Mouse (Mus musculus) limb, embryonic 13.5 days (tissue): ENCODE results near the gene Dapp1. TPM values are rescaled to one million over a fixed set of nuclear protein-coding genes. Genes with fewer than 3 reads are reported as not detected.
"Not testable (repeated sequence)": the region's sequence is repeated elsewhere in the genome, so short reads cannot be mapped to it uniquely, and the experiment has no call there.

ENCODE experiments used
- ATAC-seq: fragments of 200-750 bp; cut with Nextera tagmentation; 2 replicates; pipeline ENCODE4 v1.8.0; 2017; ENCODE audit warnings: low read depth, moderate number of reproducible peaks, moderate TSS enrichment; ENCODE audit not compliant: low FRiP score
- H3K27ac ChIP-seq: fragments of 300-500 bp; sonication (generic); 2 replicates; pipeline ENCODE4 v1.5.1; 2015; ENCODE audit warnings: inconsistent platforms, mild to moderate bottlenecking, moderate library complexity
- H3K27me3 ChIP-seq: fragments of 300-500 bp; sonication (generic); 2 replicates; pipeline ENCODE4 v1.6.1; 2015; ENCODE audit warnings: mild to moderate bottlenecking, inconsistent platforms
- H3K36me3 ChIP-seq: fragments of 300-500 bp; sonication (generic); 2 replicates; pipeline ENCODE4 v1.6.1; 2015; ENCODE audit warnings: inconsistent platforms, mild to moderate bottlenecking, moderate library complexity
- H3K4me1 ChIP-seq: fragments of 300-500 bp; sonication (generic); 2 replicates; pipeline ENCODE4 v1.6.1; 2015; ENCODE audit warnings: inconsistent platforms
- H3K4me2 ChIP-seq: fragments of 300-500 bp; sonication (generic); replicated peaks from 2 replicates; pipeline ENCODE4 v1.6.1; 2015; ENCODE audit warnings: inconsistent platforms, mild to moderate bottlenecking, moderate library complexity
- H3K4me3 ChIP-seq: fragments of 300-500 bp; sonication (generic); 2 replicates; pipeline ENCODE4 v1.5.1; 2015; ENCODE audit warnings: moderate library complexity, mild to moderate bottlenecking, inconsistent platforms
- H3K9ac ChIP-seq: fragments of 300-500 bp; sonication (generic); 2 replicates; pipeline ENCODE4 v1.6.1; 2015; ENCODE audit warnings: mild to moderate bottlenecking, inconsistent platforms
- H3K9me3 ChIP-seq: fragments of 300-500 bp; sonication (generic); 2 replicates; pipeline ENCODE4 v1.6.1; 2016; ENCODE audit warnings: inconsistent platforms
- WGBS: fragments of 180-500 bp; shearing (Covaris S2); methylation state at CpG from one replicate; pipeline ENCODE4 v1.1.7; 2015; 5-methylcytosine and 5-hydroxymethylcytosine counted together
- polyA plus RNA-seq: library from polyadenylated mRNA; unstranded; fragments of >200 nt; fragmentation: Nextera tagmentation; extraction: Ambion mirVana; gene quantifications from 2 replicates; pipeline ENCODE4 v1.2.1, GENCODE M21; 2015

Dapp1 gene
- polyA plus RNA-seq, 1 experiment from 2014 or later: 3.4 TPM

GRCm38 (mm10) chr3:137951819-137952218 lies 29.5 kb downstream of the Dapp1 start:
- no peak for ATAC-seq
- WGBS: 25% methylated on average over 7 of the region's 7 CpGs
- Histone ChIP-seq H3K9ac (0 out of 2 replicates have a peak overlapping the region, but pooled peaks have one; percentile 0), H3K4me1 (peaks cover 22% of the 10 kb centered on the region), H3K27me3 (no peaks in the 10 kb centered on the region), H3K4me3 (no peak overlapping the region), H3K4me2 (no peak overlapping the region), H3K36me3 (no peaks in the 10 kb centered on the region), H3K9me3 (no peaks in the 10 kb centered on the region), H3K27ac (peak overlapping the region; percentile 40; the same call in 1 of the 2 replicates)

- not testable (repeated sequence) for H3K27me3 ChIP-seq, H3K4me2 ChIP-seq, H3K9me3 ChIP-seq, ATAC-seq, H3K4me3 ChIP-seq, H3K27ac ChIP-seq, H3K36me3 ChIP-seq, H3K9ac ChIP-seq
- WGBS: 80% methylated on average over 3 of the region's 3 CpGs
- H3K4me1 ChIP-seq: peaks cover 22% of the 10 kb centered on the region
These were observed 30.0 kb downstream of the Dapp1 start for GRCm38 (mm10) chr3:137951302-137951701.

- WGBS: 80% methylated on average over 10 of the region's 10 CpGs
- Histone ChIP-seq H3K36me3 (no peaks in the 10 kb centered on the region), H3K27ac (no peak overlapping the region), H3K4me3 (no peak overlapping the region), H3K27me3 (no peaks in the 10 kb centered on the region), H3K4me1 (peaks cover 22% of the 10 kb centered on the region), H3K9ac (no peak overlapping the region), H3K9me3 (no peaks in the 10 kb centered on the region), H3K4me2 (no peak overlapping the region)
- no peak for ATAC-seq
These were observed 31.0 kb downstream of the Dapp1 start for GRCm38 (mm10) chr3:137950191-137950885.

GRCm38 (mm10) chr3:137947525-137947924 lies 33.8 kb downstream of the Dapp1 start:
- no peak overlapping the region for H3K27ac ChIP-seq
- H3K9me3 ChIP-seq: no peaks in the 10 kb centered on the region
- no peaks in the 10 kb centered on the region for H3K36me3 ChIP-seq
- peaks cover 9% of the 10 kb centered on the region for H3K4me1 ChIP-seq
- WGBS: 85% methylated on average over 4 of the region's 4 CpGs
- no peak overlapping the region for H3K4me3 ChIP-seq
- no peak for ATAC-seq
- no peak overlapping the region for H3K4me2 ChIP-seq
- no peaks in the 10 kb centered on the region for H3K27me3 ChIP-seq
- H3K9ac ChIP-seq: no peak overlapping the region

- H3K4me1 ChIP-seq: peaks cover 2% of the 10 kb centered on the region
- H3K36me3 ChIP-seq: no peaks in the 10 kb centered on the region
- no peaks in the 10 kb centered on the region for H3K9me3 ChIP-seq
- no peak overlapping the region for H3K4me3 ChIP-seq
- H3K9ac ChIP-seq: no peak overlapping the region
- H3K4me2 ChIP-seq: no peak overlapping the region
- no peaks in the 10 kb centered on the region for H3K27me3 ChIP-seq
- 81% methylated on average over 3 of the region's 3 CpGs for WGBS
- no peak for ATAC-seq
- H3K27ac ChIP-seq: no peak overlapping the region
These were observed 34.5 kb downstream of the Dapp1 start for GRCm38 (mm10) chr3:137946827-137947226.

GRCm38 (mm10) chr3:137943737-137944154 lies 37.6 kb downstream of the Dapp1 start:
- WGBS: 60% methylated on average over 6 of the region's 6 CpGs
- no peaks in the 10 kb centered on the region for H3K4me1 ChIP-seq

GRCm38 (mm10) chr3:137942098-137942622 lies 39.2 kb downstream of the Dapp1 start:
- 86% methylated on average over 12 of the region's 12 CpGs for WGBS

More at GRCm38 (mm10) chr3:137943737-137944154, 37.6 kb downstream of the Dapp1 start:
- H3K27me3 ChIP-seq: no peaks in the 10 kb centered on the region
- no peaks in the 10 kb centered on the region for H3K9me3 ChIP-seq
- no peak overlapping the region for H3K4me2 ChIP-seq
- no peak overlapping the region for H3K27ac ChIP-seq
- no peak overlapping the region for H3K9ac ChIP-seq
- no peak for ATAC-seq
- no peaks in the 10 kb centered on the region for H3K36me3 ChIP-seq
- no peak overlapping the region for H3K4me3 ChIP-seq

GRCm38 (mm10) chr3:137941555-137941954 lies 39.8 kb downstream of the Dapp1 start:
- H3K9me3 ChIP-seq: no peaks in the 10 kb centered on the region
- no peaks in the 10 kb centered on the region for H3K36me3 ChIP-seq
- H3K4me2 ChIP-seq: no peak overlapping the region
- no peak overlapping the region for H3K27ac ChIP-seq
- no peaks in the 10 kb centered on the region for H3K27me3 ChIP-seq
- no peak overlapping the region for H3K4me3 ChIP-seq
- ATAC-seq: no peak
- no peak overlapping the region for H3K9ac ChIP-seq
- no peaks in the 10 kb centered on the region for H3K4me1 ChIP-seq

More at GRCm38 (mm10) chr3:137942098-137942622, 39.2 kb downstream of the Dapp1 start:
- Histone ChIP-seq H3K4me2 (no peak overlapping the region), H3K9ac (no peak overlapping the region), H3K9me3 (no peaks in the 10 kb centered on the region), H3K4me1 (no peaks in the 10 kb centered on the region), H3K27me3 (no peaks in the 10 kb centered on the region), H3K4me3 (no peak overlapping the region), H3K27ac (no peak overlapping the region), H3K36me3 (no peaks in the 10 kb centered on the region)
- no peak for ATAC-seq

GRCm38 (mm10) chr3:137940757-137941156 lies 40.6 kb downstream of the Dapp1 start:
- Histone ChIP-seq H3K4me3 (no peak overlapping the region), H3K4me1 (no peaks in the 10 kb centered on the region), H3K9ac (no peak overlapping the region), H3K27ac (no peak overlapping the region), H3K36me3 (no peaks in the 10 kb centered on the region), H3K4me2 (no peak overlapping the region), H3K27me3 (no peaks in the 10 kb centered on the region), H3K9me3 (no peaks in the 10 kb centered on the region)
- 65% methylated on average over 4 of the region's 4 CpGs for WGBS
- ATAC-seq: no peak

GRCm38 (mm10) chr3:137938608-137939007 lies 42.7 kb downstream of the Dapp1 start:
- ATAC-seq: no peak
- no peaks in the 10 kb centered on the region for H3K9me3 ChIP-seq
- no peaks in the 10 kb centered on the region for H3K4me1 ChIP-seq
- no peak overlapping the region for H3K9ac ChIP-seq
- H3K4me2 ChIP-seq: peak overlapping the region; percentile 34
- peak overlapping the region; percentile 20; the same call in 1 of the 2 replicates for H3K4me3 ChIP-seq
- 45% methylated on average over 6 of the region's 6 CpGs for WGBS
- no peak overlapping the region for H3K27ac ChIP-seq
- no peaks in the 10 kb centered on the region for H3K36me3 ChIP-seq
- no peaks in the 10 kb centered on the region for H3K27me3 ChIP-seq

GRCm38 (mm10) chr3:137936541-137936940 lies 44.8 kb downstream of the Dapp1 start:
- ATAC-seq: no peak
- Histone ChIP-seq H3K9me3 (no peaks in the 10 kb centered on the region), H3K4me1 (no peaks in the 10 kb centered on the region), H3K27me3 (no peaks in the 10 kb centered on the region), H3K27ac (no peak overlapping the region), H3K36me3 (peaks cover 3% of the 10 kb centered on the region; the same call in 1 of the 2 replicates), H3K4me3 (no peak overlapping the region), H3K9ac (no peak overlapping the region), H3K4me2 (no peak overlapping the region)
- WGBS: 58% methylated on average over 6 of the region's 6 CpGs

GRCm38 (mm10) chr3:137935570-137936525 lies 45.5 kb downstream of the Dapp1 start:
- H3K27me3 ChIP-seq: no peaks in the 10 kb centered on the region
- H3K9ac ChIP-seq: no peak overlapping the region
- H3K4me2 ChIP-seq: no peak overlapping the region
- no peaks in the 10 kb centered on the region for H3K4me1 ChIP-seq
- no peaks in the 10 kb centered on the region for H3K9me3 ChIP-seq
- H3K27ac ChIP-seq: no peak overlapping the region
- 44% methylated on average over 5 of the region's 5 CpGs for WGBS
- H3K4me3 ChIP-seq: no peak overlapping the region
- ATAC-seq: no peak
- peaks cover 7% of the 10 kb centered on the region for H3K36me3 ChIP-seq
